Mouse (Mus musculus) lung, adult 2 months (tissue): ENCODE measurements around the gene Dnmbp. TPM values are rescaled to one million over a fixed set of nuclear protein-coding genes. Genes with fewer than 3 reads are reported as not detected.
"Not testable (repeated sequence)": the region's sequence is repeated elsewhere in the genome, so short reads cannot be mapped to it uniquely, and the experiment has no call there.

Experiments
- DNase-seq: peaks from one replicate; pipeline ENCODE4 v3.0.0; 2022
- H3K4me1 ChIP-seq: fragments of 200-500 bp; 2 replicates; pipeline ENCODE4 v1.6.1; 2011; ENCODE audit warnings: low read length; ENCODE audit not compliant: control insufficient read depth, insufficient read depth
- H3K4me3 ChIP-seq: fragments of 200-500 bp; replicated peaks from 2 replicates; pipeline ENCODE3; 2011; ENCODE audit warnings: low read depth, mild to moderate bottlenecking, control low read depth, low read length; ENCODE audit errors: extremely low read depth
- CTCF ChIP-seq: fragments of 200-500 bp; IDR thresholded peaks from 2 replicates; pipeline ENCODE4 v1.5.1; 2011; ENCODE audit warnings: mild to moderate bottlenecking, low read length, control low read depth; ENCODE audit not compliant: insufficient read depth
- POLR2A ChIP-seq: fragments of 200-500 bp; IDR thresholded peaks from 2 replicates; pipeline ENCODE4 v1.6.1; 2011; ENCODE audit warnings: low read depth, mild to moderate bottlenecking, control low read depth, low read length, borderline replicate concordance; ENCODE audit errors: extremely low read depth
- WGBS: fragments of 180-500 bp; shearing (Covaris S2); methylation state at CpG from one replicate; pipeline ENCODE4 v1.1.7; 2018; 5-methylcytosine and 5-hydroxymethylcytosine counted together
- polyA plus RNA-seq: library from polyadenylated mRNA; depleted of rRNA; stranded (reverse); fragments of >200 nt; gene quantifications from 2 replicates; pipeline ENCODE4 v1.2.3, GENCODE M21; 2012

The Dnmbp gene
- polyA plus RNA-seq, 1 experiment: 18.6 TPM

GRCm38 (mm10) chr19:43954864-43955263 lies 14.9 kb upstream of the Dnmbp start:
- no peak for DNase-seq
- TF ChIP-seq CTCF (no peak), POLR2A (no peak)
- WGBS: 59% methylated on average over 4 of the region's 4 CpGs
- Histone ChIP-seq H3K4me1 (no peaks in the 10 kb centered on the region), H3K4me3 (no peak overlapping the region)

- DNase-seq, H3K4me1 ChIP-seq, H3K4me3 ChIP-seq: not testable (repeated sequence)
- 86% methylated on average over 8 of the region's 8 CpGs for WGBS
Observed at GRCm38 (mm10) chr19:43952936-43953335, 12.9 kb upstream of the Dnmbp start.

- WGBS: 20% methylated on average over 11 of the region's 12 CpGs
- DNase-seq: no peak
- Histone ChIP-seq H3K4me3 (no peak overlapping the region), H3K4me1 (no peaks in the 10 kb centered on the region)
- no peak for TF ChIP-seq POLR2A
- TF ChIP-seq CTCF: no peak
Observed at GRCm38 (mm10) chr19:43949111-43949810, 9.3 kb upstream of the Dnmbp start.

- WGBS: 85% methylated on average over 8 of the region's 8 CpGs
- no peak for TF ChIP-seq POLR2A
- no peak for TF ChIP-seq CTCF
- H3K4me1 ChIP-seq: no peaks in the 10 kb centered on the region
- DNase-seq: no peak
- no peak overlapping the region for H3K4me3 ChIP-seq
Observed at GRCm38 (mm10) chr19:43944566-43944965, 4.6 kb upstream of the Dnmbp start.

GRCm38 (mm10) chr19:43943076-43943475 lies 3.1 kb upstream of the Dnmbp start:
- no peak overlapping the region for H3K4me3 ChIP-seq
- WGBS: 68% methylated on average over 16 of the region's 16 CpGs
- DNase-seq: no peak
- TF ChIP-seq CTCF (no peak), POLR2A (no peak)
- peaks cover 11% of the 10 kb centered on the region for H3K4me1 ChIP-seq

- H3K4me3 ChIP-seq: peak overlapping the region; percentile 80
- DNase-seq: no peak
- H3K4me1 ChIP-seq: peaks cover 16% of the 10 kb centered on the region
- TF ChIP-seq POLR2A (no peak), CTCF (no peak)
- WGBS: 9% methylated on average over 16 of the region's 16 CpGs
Observed at GRCm38 (mm10) chr19:43939171-43939768, 721 bp downstream of the Dnmbp start.

- Histone ChIP-seq H3K4me3 (no peak overlapping the region), H3K4me1 (peaks cover 16% of the 10 kb centered on the region)
- no peak for DNase-seq
- TF ChIP-seq CTCF: no peak
- WGBS: 23% methylated on average over 11 of the region's 11 CpGs
Observed at GRCm38 (mm10) chr19:43938355-43938754, 1.6 kb downstream of the Dnmbp start.

- no peak for DNase-seq
- peaks cover 9% of the 10 kb centered on the region for H3K4me1 ChIP-seq
- no peak overlapping the region for H3K4me3 ChIP-seq
- 83% methylated on average over 6 of the region's 6 CpGs for WGBS
- TF ChIP-seq POLR2A (no peak), CTCF (no peak)
Observed at GRCm38 (mm10) chr19:43930926-43931325, 9.1 kb downstream of the Dnmbp start.

- WGBS: 18% methylated on average over 7 of the region's 7 CpGs
- H3K4me1 ChIP-seq: peaks cover 9% of the 10 kb centered on the region
- H3K4me3 ChIP-seq: no peak overlapping the region
- no peak for DNase-seq
- TF ChIP-seq CTCF (no peak), POLR2A (no peak)
Observed at GRCm38 (mm10) chr19:43930366-43930765, 9.6 kb downstream of the Dnmbp start.

- 60% methylated on average over 11 of the region's 11 CpGs for WGBS
- no peak for DNase-seq
- Histone ChIP-seq H3K4me1 (peaks cover 9% of the 10 kb centered on the region), H3K4me3 (no peak overlapping the region)
- no peak for TF ChIP-seq POLR2A
- no peak for TF ChIP-seq CTCF
Observed at GRCm38 (mm10) chr19:43929869-43930268, 10.1 kb downstream of the Dnmbp start.
